Mouse (Mus musculus) megakaryocyte, embryonic 14.5 days (primary cell): ENCODE results near the gene Olfr288.

Experiments
- FLI1 ChIP-seq: IDR thresholded peaks from 2 replicates; pipeline ENCODE4 v1.6.1; 2012; ENCODE audit warnings: low read length, inconsistent platforms, mixed read lengths
- GATA1 ChIP-seq: IDR thresholded peaks from 3 replicates; pipeline ENCODE4 v1.6.1; 2012; ENCODE audit warnings: mixed read lengths, low read length, inconsistent platforms, borderline replicate concordance

GRCm38 (mm10) chr15:98136871-98137270 is 58.5 kb downstream of the Olfr288 start:
- TF ChIP-seq FLI1 (no peak), GATA1 (no peak)
